Mouse (Mus musculus) splenic B cell, adult 2 months (primary cell): Measurements from ENCODE around the gene Otx1.

Source experiments
- DNase-seq: peaks from one replicate; pipeline ENCODE4 v3.0.0-alpha.2; 2011; ENCODE audit warnings: low read depth, low spot score
- H3K27me3 ChIP-seq: 2 replicates; pipeline ENCODE4 v1.6.1; 2012; ENCODE audit warnings: mild to moderate bottlenecking, low read length, moderate library complexity, mixed read lengths; ENCODE audit not compliant: control insufficient read depth, poor library complexity, insufficient read depth, severe bottlenecking
- H3K36me3 ChIP-seq: 2 replicates; pipeline ENCODE4 v1.6.1; 2012; ENCODE audit warnings: mild to moderate bottlenecking, low read length, moderate library complexity, mixed read lengths; ENCODE audit not compliant: control insufficient read depth, poor library complexity, insufficient read depth, severe bottlenecking

Otx1 gene

GRCm38 (mm10) chr11:21994377-21995370 is 8.0 kb downstream of the Otx1 start:
- no peaks in the 10 kb centered on the region for H3K36me3 ChIP-seq
- DNase-seq, result peak; percentile 19
- H3K27me3 ChIP-seq, result peaks cover 3% of the 10 kb centered on the region

GRCm38 (mm10) chr11:21993597-21994376 is 8.9 kb downstream of the Otx1 start:
- peaks cover 3% of the 10 kb centered on the region for H3K27me3 ChIP-seq
- DNase-seq, result peak; percentile 47
- no peaks in the 10 kb centered on the region for H3K36me3 ChIP-seq

- peak; percentile 7 for DNase-seq
- no peaks in the 10 kb centered on the region for H3K36me3 ChIP-seq
- H3K27me3 ChIP-seq, result peaks cover 3% of the 10 kb centered on the region
These were observed 9.7 kb downstream of the Otx1 start for GRCm38 (mm10) chr11:21992761-21993596.

- DNase-seq, result no peak
- Histone ChIP-seq H3K36me3 (no peaks in the 10 kb centered on the region), H3K27me3 (peaks cover 3% of the 10 kb centered on the region)
These were observed 14.2 kb downstream of the Otx1 start for GRCm38 (mm10) chr11:21988398-21988946.

- DNase-seq, result no peak
- H3K27me3 ChIP-seq, result no peaks in the 10 kb centered on the region
- H3K36me3 ChIP-seq, result no peaks in the 10 kb centered on the region
These were observed 17.6 kb downstream of the Otx1 start for GRCm38 (mm10) chr11:21985118-21985517.

- H3K27me3 ChIP-seq, result no peaks in the 10 kb centered on the region
- peak; percentile 55 for DNase-seq
- H3K36me3 ChIP-seq, result no peaks in the 10 kb centered on the region
These were observed 28.6 kb downstream of the Otx1 start for GRCm38 (mm10) chr11:21974005-21974531.

- no peak for DNase-seq
- no peaks in the 10 kb centered on the region for H3K36me3 ChIP-seq
- H3K27me3 ChIP-seq, result no peaks in the 10 kb centered on the region
These were observed 29.1 kb downstream of the Otx1 start for GRCm38 (mm10) chr11:21973597-21973996.

- Histone ChIP-seq H3K27me3 (no peaks in the 10 kb centered on the region), H3K36me3 (no peaks in the 10 kb centered on the region)
- DNase-seq, result peak; percentile 19
These were observed 33.8 kb downstream of the Otx1 start for GRCm38 (mm10) chr11:21968922-21969321.

GRCm38 (mm10) chr11:21955167-21955566 is 47.5 kb downstream of the Otx1 start:
- H3K27me3 ChIP-seq, result no peaks in the 10 kb centered on the region

GRCm38 (mm10) chr11:21951657-21952237 is 51.0 kb downstream of the Otx1 start:
- H3K36me3 ChIP-seq, result no peaks in the 10 kb centered on the region
- no peak for DNase-seq
- H3K27me3 ChIP-seq, result no peaks in the 10 kb centered on the region

More at GRCm38 (mm10) chr11:21955167-21955566, 47.5 kb downstream of the Otx1 start:
- no peaks in the 10 kb centered on the region for H3K36me3 ChIP-seq
- DNase-seq, result no peak

GRCm38 (mm10) chr11:21950094-21950493 is 52.6 kb downstream of the Otx1 start:
- no peak for DNase-seq
- Histone ChIP-seq H3K27me3 (no peaks in the 10 kb centered on the region), H3K36me3 (no peaks in the 10 kb centered on the region)
